Mouse (Mus musculus) cortical plate, adult 2 months (tissue): ENCODE results near the gene Guca2b.

Source experiments
- CTCF ChIP-seq: fragments of 200-500 bp; IDR thresholded peaks from 2 replicates; pipeline ENCODE4 v1.5.1; 2011; ENCODE audit warnings: mild to moderate bottlenecking, control low read depth, low read length; ENCODE audit not compliant: insufficient read depth; ENCODE audit errors: extremely low read depth
- POLR2A ChIP-seq: fragments of 200-500 bp; IDR thresholded peaks from 2 replicates; pipeline ENCODE4 v1.6.1; 2011; ENCODE audit warnings: mild to moderate bottlenecking, low read length, control low read depth; ENCODE audit not compliant: insufficient read depth; ENCODE audit errors: extremely low read depth

DNA sequence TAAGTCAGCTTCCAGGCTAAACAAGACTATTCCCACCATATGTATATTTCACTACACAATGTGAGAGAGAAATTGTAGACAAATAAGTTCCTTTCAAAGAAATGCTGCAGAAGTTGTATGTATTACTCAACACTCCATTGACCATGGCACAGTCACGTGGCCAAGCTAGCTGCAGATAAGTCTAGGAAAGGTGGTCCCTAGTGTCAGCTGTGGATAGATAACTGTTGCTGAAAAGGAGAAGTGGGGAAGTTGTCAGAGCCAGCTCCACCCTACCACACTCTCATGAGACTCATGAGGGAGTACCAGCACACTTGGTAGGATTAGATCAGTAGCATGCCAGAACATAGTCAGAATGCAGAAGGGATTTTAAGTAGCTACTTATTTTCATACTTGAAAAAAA, 49.3 kb downstream of the Guca2b start:
- TF ChIP-seq CTCF (no peak), POLR2A (no peak)
